Mouse (Mus musculus) myocyte (in vitro differentiated cells): Measurements from ENCODE around the gene Cse1l.

Source experiments
- CEBPB ChIP-seq: IDR thresholded peaks from 2 replicates; pipeline ENCODE4 v1.6.1; 2011; ENCODE audit warnings: mild to moderate bottlenecking, moderate library complexity; ENCODE audit not compliant: poor library complexity, insufficient read depth, severe bottlenecking
- MYOG ChIP-seq, 3 experiments: IDR thresholded peaks; one replicate each; pipeline ENCODE4 v1.6.1; 2011; ENCODE audit warnings: control low read depth in 2 of 3, low read depth in 2 of 3, mild to moderate bottlenecking in 2 of 3; ENCODE audit not compliant: insufficient read length in 2 of 3, control insufficient read depth in 1 of 3, insufficient read depth in 1 of 3
- POLR2A ChIP-seq: IDR thresholded peaks from one replicate; pipeline ENCODE4 v1.6.1; 2011; ENCODE audit warnings: low read depth, mild to moderate bottlenecking, control low read depth, moderate library complexity; ENCODE audit not compliant: insufficient read length
- POLR2AphosphoS2 ChIP-seq: IDR thresholded peaks from one replicate; pipeline ENCODE4 v1.6.1; 2011; ENCODE audit warnings: low read depth, control low read depth; ENCODE audit not compliant: insufficient read length
- REST ChIP-seq: IDR thresholded peaks from one replicate; pipeline ENCODE4 v1.6.1; 2011; ENCODE audit warnings: mild to moderate bottlenecking, control low read depth, moderate library complexity; ENCODE audit not compliant: insufficient read depth, insufficient read length
- TCF12 ChIP-seq: IDR thresholded peaks from one replicate; pipeline ENCODE4 v1.6.1; 2011; ENCODE audit warnings: mild to moderate bottlenecking, control low read depth; ENCODE audit not compliant: poor library complexity, insufficient read depth, severe bottlenecking
- USF1 ChIP-seq: IDR thresholded peaks from one replicate; pipeline ENCODE4 v1.6.1; 2011; ENCODE audit warnings: low read depth, mild to moderate bottlenecking, control low read depth, moderate library complexity

DNA sequence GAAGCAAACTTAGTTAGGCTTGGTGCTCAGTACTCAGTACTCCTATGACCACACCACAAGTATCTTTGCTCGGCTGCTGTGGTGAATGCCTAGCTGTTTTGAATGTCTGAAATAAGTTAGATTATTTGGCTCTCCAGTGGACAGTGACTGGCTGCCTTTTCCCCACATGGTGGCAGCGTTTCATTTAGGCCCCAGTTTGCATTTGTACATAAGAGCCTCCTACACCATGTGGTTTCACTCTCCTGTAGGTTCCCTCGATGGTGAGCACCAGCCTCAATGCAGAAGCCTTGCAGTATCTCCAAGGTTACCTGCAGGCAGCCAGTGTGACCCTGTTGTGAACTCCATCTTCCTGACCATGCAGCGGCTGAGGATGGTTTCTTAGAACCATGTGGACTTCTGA, 39.6 kb downstream of the Cse1l start:
- no peak for TF ChIP-seq POLR2A
- TF ChIP-seq CEBPB, result no peak
- no peak for TF ChIP-seq TCF12
- TF ChIP-seq USF1, result no peak
- TF ChIP-seq REST, result no peak
- no peak for TF ChIP-seq POLR2AphosphoS2
- TF ChIP-seq MYOG (IDR thresholded peaks at IDR 0.05; ENCODE audit: control insufficient read depth in 1 of 3, insufficient read depth in 1 of 3, insufficient read length in 2 of 3, low read depth in 2 of 3), result no peak
